Mouse (Mus musculus) T-helper 17 cell (primary cell): Measurements from ENCODE around the gene Idua.

Experiments used
- in situ Hi-C, 2 experiments: fragments of 300-600 bp; cut with MboI, MseI; formaldehyde crosslinking; loops; 1 replicate in 1 of 2; 2 replicates in 1 of 2; pipeline ENCODE4 v1.15.1; 2025; ENCODE audit warnings: high pct_unique_total_duplicates in 2 of 2

The Idua gene

DNA sequence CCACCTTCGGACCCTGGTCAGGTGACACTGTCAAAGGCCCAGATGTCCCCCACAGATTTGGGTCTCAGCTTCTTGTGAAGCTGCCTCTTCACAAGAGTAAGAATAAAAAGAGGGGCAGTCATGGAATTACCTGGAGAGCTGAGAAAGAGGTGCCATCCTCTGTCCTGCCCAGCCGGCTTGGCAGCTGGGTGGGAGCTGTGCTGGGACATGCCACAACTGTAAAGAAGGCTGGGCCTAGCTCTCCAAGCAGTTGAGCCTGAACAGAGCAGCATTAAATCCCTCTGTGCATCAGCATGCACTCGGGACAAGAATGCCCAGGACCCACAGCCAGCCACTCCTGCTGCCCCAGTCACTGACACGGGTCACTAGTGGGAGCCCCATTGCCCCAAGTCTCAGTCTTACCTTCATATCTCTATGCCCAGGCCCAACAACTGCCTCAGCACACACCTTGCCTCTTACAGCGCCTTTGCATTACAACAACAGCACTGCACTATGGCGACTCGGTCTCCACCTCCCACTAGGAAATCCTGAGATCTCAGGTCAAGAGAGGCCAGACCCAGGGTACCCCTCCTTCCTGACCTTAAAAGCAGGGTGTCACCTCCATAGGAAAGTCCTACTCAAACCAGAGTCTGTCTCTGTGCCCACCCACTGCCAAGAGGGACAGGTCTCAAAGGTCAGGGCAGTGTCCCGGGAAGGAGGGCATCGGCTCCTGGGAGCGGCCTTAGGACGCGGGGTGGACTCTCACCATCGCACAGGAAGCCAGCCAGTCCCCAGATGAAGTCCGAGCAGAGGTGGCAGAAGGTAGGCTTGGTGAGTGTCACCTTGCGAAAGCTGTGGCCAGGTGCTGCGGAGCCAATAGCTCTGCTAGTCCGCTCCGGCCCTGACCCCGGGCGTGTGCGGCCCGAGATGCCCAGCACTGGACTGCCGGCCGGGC is at the start of gene Idua:
TSS of gene Idua (plus strand) at position 634 of the 934 bp plus-strand sequence.
- in situ Hi-C loops: no loop called here

DNA sequence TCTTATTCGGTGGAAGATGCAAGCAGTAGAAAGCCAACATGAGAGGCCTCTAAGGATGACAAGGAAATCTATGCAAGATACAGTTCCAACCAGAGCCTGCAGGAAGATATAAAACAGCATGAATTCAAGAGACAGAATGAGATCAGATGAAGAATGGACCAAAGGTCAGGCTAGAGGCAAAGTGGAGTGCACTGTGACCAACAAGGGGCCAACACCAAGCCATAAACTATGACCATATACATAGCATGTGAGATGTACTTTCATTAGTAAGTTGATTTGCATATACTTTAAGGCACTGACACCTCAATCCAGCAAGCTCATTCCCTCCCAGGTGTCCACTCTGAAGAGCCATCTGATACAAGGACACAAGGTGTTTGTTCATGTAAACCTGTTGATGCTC is 49.7 kb upstream of the Idua start:
- in situ Hi-C loops: loop anchor here (25.0 kb wide), 2 partner anchors 1552 to 1677 kb away; partner anchors contain the start of genes Pole (in 1 of the 2) and Pxmp2 (in 1 of the 2)

DNA sequence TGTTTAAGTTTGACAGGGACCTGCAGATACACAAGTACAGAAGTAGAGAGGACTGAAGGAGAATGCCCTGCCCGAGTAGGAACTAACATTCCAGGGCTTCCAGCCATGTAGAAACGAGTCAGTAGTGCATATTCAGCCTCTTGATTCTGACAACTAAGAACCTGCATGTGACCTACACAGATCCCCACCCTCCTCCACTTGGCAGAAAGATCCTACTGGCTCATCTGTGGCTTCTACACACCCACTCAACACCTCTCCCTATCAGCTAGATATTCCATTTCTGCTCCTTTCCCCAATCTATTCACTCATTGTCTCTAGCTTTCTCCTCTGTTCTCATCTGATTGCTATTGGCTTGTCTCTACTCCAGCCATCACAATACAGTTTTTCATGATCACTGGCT is 38.3 kb upstream of the Idua start:
- in situ Hi-C loops: loop anchor here (25.0 kb wide), 2 partner anchors 1540 to 1665 kb away; partner anchors contain the start of genes Pole (in 1 of the 2) and Pxmp2 (in 1 of the 2)

DNA sequence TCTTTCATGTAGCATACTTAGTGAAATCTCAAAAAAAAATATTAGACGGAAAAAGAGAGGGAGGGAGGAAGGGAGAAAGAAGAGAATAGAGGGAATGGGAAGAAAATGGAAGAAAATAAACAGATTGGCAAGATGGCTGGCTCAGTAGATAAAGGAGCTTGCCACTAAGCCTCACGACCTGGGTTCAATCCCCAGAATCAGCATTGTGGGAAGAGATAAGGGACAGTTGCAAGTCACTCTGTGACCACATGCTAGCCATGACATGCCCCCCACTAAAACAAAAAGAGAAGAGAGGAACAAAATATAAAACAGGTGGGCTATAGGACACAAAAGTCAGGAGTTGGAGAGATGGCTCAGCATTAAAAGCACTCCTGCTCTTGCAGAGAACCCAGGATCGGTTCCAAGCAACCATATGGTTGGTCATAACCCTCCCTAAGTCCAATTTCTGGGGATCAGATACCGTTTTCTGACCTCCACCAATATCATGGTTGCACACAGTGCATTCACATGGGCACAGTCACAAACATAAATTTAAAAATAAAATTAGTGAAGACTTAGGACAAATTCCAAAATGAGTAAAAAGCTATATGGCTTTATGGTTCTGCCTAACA is 34.0 kb upstream of the Idua start:
- in situ Hi-C loops: loop anchor here in 1 of 2 experiments (25.0 kb wide), 1 partner anchor 1311 kb away; no protein-coding TSS in a partner anchor

DNA sequence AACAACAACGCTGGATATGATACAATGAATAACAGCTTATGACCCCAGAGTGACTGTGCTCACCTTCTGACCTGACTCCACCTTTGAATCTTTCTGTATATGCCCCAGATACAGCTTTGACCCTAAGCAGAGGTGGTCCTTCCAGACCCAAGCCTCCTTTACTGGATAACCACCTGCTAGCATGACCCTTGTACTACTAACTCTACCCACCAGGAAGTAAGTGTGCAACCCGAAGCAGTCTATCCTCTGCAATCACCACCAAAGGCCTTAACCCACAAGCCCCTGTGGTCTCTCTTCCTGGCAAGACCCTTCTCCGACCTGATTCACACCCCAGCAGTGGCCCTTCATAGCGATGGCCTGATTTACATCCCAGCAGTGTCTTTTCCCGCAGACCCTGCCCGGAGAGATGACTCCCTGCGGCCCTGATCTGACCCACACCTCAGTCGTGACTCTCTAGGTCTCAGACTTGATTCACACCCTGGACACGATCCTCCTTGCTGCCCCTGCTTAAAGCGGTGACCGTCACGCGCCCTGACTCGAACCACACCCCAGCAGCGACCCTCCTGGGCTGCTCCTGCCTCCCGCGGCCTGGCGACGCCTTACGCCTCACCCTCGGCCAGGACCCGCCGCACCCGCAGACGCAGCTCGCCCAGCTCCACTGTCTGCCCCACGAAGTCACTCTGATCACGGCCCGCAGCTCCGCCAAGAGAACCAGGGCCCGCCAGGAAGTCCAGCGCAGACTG is 31.1 kb upstream of the Idua start:
- in situ Hi-C loops: loop anchor here in 1 of 2 experiments (25.0 kb wide), 1 partner anchor 1308 kb away; no protein-coding TSS in a partner anchor

DNA sequence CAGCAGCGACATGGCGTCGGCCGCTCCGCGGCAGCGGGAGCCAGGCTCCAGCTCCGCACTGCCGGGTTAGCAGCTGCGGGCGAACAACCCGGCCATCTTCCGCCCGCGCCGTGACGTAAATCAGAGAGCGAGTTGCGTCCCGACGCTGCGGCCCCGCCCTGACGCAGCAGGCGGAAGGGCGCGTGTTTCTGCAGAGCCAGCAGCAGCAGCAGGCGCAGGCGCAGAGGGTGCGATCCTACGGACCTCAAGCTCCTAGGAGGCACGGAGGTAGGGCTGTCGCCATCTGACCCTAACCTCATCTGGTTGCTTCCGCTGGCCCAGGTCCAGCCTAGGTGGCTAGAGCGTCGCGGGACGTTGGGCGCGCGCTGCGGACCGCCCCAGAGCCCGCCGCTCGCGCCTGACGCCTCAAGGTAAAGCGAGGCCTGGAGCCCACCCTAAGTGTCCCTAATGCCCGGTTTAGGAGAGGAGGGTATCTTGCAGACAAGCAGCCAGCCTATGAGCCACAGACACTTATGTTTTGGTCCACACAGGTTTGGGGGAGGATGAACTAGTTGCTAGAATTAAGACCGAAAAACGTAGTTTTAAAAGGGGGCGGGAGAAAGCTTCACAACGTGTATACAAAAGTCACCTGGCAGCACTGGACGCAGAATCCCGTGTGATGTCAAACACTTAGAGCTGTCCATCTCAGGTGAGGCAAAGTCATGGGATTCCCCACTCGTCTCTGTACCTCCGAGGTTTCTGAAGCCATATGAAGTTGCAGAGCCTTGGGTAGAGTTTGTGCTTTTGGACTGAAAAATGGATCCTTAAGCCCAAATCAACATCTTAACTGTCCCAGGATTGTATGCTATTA is 30.3 kb upstream of the Idua start, which contains the start of the genes Gak and Tmem175:
TSS of gene Gak (minus strand) at position 122 of the 850 bp plus-strand sequence.
TSS of gene Tmem175 (plus strand) at position 137 of the 850 bp plus-strand sequence.
- in situ Hi-C loops: loop anchor here in 1 of 2 experiments (25.0 kb wide), 1 partner anchor 1307 kb away; no protein-coding TSS in a partner anchor

DNA sequence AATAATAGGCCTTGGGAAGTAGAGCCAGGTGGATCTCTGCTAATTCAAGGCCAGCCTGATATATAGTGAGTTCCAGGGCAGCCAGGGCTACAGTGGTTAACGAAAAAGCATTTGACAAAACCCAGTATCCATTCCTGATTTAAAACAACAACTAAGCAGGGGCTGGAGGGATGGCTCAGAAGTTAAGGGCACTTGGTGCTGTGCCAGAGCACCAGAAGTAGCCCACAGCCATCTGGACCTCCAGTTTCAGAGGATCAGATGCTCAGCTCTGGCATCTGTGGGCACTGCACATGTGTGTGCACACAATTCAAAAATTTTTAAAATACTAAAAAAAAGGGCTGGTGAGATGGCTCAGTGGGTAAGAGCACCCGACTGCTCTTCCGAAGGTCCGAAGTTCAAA is 26.5 kb upstream of the Idua start:
- in situ Hi-C loops: loop anchor here in 1 of 2 experiments (25.0 kb wide), 1 partner anchor 1304 kb away; no protein-coding TSS in a partner anchor

DNA sequence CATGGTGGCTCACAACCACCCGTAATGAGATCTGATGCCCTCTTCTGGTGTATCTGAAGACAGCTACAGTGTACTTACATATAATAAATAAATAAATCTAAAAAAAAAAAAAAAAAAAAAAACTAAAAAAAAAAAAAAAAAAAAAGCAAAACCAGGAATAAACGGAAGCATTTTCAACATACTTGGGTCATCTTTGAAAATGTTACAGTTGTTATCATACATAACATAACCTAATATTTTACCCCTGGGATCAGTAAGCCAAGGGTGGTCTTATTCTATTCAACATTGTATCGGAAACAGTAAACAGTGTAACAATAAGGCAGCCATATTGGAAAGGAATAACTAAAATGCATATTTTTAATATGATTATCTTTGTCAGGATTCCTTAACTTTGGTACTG is 26.0 kb upstream of the Idua start:
- in situ Hi-C loops: loop anchor here in 1 of 2 experiments (25.0 kb wide), 1 partner anchor 1303 kb away; no protein-coding TSS in a partner anchor

DNA sequence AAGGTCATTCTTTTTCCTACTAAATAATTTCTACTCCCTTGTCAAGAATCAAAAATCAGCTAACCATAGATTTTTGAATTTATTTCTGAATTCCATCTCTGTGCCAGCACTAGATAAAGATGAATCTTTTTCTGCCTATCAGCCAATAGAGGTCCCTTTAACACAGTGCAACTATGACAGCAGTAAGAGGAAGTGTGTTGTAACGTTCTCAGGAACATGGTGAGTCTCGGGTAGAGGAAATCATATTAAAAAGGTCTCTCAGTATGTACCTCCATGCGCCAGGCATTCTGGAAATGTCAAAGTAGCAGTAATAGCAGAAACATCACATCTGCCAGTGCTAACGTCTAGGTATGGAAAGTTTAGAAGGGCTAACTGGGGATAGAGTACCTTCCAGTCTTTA is 24.0 kb upstream of the Idua start:
- in situ Hi-C loops: loop anchor here in 1 of 2 experiments (25.0 kb wide), 1 partner anchor 1301 kb away; no protein-coding TSS in a partner anchor

DNA sequence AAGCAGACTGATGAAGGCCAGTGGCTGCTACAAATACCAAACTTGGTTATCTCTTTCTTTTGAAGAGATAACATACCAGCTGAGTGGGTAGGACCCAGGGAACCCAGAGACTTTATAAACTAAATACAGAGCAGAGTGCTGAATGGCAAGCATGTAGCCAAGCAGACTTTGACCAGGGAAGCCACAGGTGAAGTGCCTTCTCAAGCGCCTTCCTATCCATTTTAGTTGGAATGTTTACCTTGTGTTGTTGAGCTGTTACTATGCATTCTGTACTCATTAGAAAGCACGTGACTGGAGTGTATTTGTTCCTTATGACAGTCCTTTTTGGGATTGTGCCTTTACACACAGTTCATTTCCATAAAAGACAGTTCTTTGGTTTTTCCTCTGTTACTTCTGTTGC is 16.5 kb upstream of the Idua start:
- in situ Hi-C loops: loop anchor here in 1 of 2 experiments (25.0 kb wide), 1 partner anchor 1294 kb away; no protein-coding TSS in a partner anchor

DNA sequence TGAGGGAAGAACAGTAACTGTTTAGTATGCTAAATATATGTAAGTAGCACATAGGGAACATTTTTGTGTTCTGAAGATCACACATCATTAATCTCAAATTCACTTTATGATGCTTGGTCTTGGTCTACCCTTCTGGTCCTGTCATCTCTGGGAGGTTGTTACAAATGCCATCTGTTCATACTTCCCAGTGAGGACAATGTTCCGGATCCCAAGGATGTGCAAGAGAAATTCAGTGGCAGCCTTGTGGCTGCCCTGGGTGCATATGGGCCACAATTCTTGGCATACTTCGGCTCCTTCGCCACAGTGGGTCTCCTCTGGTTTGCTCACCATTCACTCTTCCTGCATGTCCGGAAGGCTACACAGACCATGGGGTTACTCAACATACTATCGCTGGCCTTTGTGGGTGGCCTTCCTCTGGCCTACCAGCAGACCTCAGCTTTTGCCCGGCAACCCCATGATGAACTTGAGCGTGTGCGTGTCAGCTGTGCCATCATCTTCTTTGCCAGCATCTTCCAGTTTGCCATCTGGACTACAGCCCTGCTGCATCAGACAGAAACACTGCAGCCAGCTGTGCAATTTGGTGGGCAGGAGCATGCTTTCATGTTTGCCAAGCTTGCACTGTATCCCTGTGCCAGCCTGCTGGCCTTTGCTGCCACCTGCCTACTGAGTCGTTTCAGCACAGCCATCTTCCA is 14.3 kb upstream of the Idua start:
- in situ Hi-C loops: loop anchor here in 1 of 2 experiments (25.0 kb wide), 1 partner anchor 1292 kb away; no protein-coding TSS in a partner anchor

DNA sequence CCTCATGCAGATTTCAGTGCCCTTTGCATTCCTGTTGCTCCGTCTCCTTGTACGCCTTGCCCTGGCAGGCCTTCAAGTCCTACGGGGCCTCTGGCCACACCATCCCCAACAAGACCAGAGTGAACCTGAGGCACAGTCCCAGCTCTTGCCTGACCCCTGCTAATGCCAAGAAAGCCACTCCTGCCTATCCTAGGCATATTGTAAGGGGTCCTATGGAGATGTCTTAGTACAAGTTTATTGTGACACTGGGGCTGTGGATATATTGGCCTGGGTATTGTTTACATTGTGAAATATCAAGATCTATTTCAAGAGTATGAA is 13.8 kb upstream of the Idua start:
- in situ Hi-C loops: loop anchor here in 1 of 2 experiments (25.0 kb wide), 1 partner anchor 1291 kb away; no protein-coding TSS in a partner anchor

DNA sequence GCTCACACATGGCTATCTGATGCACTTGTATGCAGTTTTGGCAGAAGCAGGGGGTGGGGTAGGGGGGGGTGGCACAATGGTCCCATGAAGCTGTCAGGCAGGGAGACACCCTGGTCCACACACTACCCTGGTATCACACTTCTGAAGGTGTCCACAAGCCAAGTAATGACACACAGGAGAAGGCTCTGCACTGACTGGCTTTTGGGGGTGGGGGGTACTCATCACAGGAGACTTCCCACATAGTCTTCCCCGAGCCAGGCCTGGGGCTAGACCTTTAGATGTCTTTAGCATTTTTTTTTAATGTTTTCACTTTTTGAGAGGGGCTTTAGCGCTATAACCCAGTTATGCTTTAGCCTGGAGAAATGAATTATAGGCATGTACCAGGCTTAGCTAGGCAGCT is 12.8 kb upstream of the Idua start:
- in situ Hi-C loops: loop anchor here in 1 of 2 experiments (25.0 kb wide), 1 partner anchor 1290 kb away; no protein-coding TSS in a partner anchor

DNA sequence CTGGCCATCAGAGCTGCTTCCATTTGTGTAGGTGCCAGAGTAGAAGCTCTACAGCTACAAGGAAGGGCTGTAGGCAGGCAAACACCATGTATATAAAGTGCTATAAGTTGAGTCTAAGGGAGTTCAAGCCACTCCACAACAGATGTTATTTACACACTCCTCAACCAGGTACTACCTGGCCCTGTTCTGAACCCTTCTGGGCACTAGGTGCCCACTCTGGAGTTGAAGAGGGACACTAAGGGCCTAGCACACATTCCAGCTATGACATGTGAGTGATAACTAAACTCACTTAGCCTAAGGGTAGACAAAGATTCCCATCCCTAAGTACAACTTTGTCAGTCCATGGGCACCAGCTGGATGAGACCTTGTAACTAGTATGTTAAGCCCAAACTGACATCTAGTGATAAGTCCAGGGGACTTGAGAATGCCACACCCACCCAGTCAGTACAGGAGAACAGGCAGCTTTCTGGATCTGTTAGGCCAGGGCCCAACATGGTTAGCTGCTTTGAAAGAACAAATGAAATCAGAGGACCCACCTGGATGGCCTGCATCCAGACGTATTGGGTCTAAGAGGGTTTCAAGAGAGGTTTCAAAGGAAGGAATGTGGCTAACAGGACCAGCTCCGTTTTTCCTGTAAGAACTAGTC is 12.2 kb upstream of the Idua start:
- in situ Hi-C loops: loop anchor here in 1 of 2 experiments (25.0 kb wide), 1 partner anchor 1289 kb away; no protein-coding TSS in a partner anchor

DNA sequence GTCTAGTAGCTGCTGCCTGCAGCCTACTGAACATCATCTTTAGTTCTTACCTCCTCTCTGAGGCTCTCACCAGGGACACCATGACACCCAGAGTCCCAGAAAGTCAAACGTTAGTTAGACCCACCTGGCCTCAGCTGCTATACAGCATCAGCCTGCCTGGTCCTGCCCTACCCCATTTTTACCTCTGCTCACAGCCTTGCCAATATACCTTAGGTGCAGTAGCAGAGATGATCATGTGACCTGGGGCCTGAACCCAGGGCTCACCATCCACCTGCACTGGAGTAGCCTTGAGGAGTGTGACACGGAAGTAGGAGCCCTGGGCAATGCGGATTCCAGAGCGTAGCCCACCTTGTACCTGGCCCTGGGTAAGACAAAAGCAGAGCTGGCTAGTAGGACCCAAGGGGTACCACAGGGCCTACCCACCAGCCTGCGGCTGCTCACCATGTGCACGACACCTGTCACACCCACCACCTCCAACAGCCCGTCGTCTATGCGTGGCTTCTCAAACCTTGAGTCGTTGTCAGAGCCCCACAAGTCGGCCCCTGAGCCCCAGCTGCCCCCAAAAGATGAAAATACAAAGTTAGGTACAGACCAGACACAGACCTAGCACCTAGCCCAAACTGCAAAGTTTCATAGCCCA is 11.1 kb upstream of the Idua start:
- in situ Hi-C loops: loop anchor here in 1 of 2 experiments (25.0 kb wide), 1 partner anchor 1288 kb away; no protein-coding TSS in a partner anchor

DNA sequence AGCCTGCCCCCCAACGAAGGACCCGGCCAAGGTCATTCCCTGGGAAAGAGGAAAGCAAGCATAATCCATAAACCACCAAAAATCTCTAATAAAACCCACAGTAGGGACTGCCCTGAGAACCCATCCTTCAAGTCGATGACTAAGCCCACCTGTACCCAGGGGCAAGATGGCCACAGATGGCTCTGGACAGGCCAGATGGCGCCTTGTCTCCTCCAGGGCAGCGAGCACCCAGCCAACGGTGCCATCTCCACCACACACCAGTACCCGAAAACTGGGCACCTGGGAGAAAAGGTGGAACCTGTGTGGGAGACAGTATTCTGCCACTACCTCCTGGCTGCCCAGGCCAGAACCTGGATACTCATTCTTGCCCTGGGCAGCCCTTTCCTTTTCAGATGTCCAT is 9.8 kb upstream of the Idua start:
- in situ Hi-C loops: no loop called here

DNA sequence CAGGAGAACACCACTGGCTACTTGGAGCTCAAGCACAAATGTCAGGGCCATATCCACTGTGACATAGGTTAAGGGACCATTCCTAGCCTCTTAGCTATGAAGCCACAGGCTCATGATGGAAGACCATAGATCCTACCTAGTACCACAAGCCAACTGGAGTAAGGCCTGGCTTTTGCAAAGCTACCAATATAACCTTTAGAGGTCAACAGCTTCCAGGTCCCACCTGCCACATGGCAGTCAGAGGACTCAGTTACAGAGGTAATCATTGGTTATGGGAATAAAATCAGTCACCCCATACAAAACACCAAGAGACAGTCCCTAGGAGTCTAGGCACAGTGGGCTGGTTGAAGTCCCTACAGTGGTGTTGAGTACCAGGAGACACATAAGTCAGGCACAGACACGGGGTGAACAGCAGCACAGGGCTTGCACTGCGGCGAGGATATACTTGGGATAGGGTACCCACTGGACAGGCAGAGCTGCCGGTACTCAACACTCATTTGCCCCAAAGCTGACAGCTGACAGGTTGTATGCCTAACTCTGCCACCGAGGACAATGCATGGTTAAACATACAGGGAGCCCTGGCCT is 8.9 kb upstream of the Idua start:
- in situ Hi-C loops: no loop called here

DNA sequence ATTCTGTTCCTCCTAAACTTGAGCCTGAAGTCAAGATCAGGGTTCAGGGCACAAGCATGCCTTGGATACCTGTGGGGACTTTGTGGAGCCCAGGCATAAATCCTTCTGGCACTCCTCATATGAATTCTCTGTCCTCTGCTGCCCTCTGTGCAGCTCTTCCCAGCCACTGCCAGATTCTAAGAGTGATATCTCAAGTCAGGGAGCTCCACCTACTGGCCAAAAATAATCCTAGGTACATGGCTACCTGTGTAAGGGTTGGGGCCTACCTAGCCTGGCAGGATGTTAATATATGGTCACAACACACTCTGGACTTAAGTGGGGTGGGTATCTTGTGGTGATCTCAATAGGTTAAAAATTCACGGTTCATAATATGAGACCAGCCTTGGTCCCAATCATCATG is 8.3 kb upstream of the Idua start:
- in situ Hi-C loops: no loop called here
